Mouse (Mus musculus) right cerebral cortex, postnatal 36 days (tissue): ENCODE measurements at regions not wholly inside any gene's neighbourhood (a gene's known extent, or its start where the extent isn't known, plus 50 kb on each side); places are given as distances from the start of the nearest gene placed in this dataset.

Source experiments
- DNase-seq, 2 experiments: peaks; one replicate each; pipeline ENCODE4 v3.0.0; 2022; ENCODE audit warnings: low spot score in 2 of 2, mixed read lengths in 1 of 2

DNA sequence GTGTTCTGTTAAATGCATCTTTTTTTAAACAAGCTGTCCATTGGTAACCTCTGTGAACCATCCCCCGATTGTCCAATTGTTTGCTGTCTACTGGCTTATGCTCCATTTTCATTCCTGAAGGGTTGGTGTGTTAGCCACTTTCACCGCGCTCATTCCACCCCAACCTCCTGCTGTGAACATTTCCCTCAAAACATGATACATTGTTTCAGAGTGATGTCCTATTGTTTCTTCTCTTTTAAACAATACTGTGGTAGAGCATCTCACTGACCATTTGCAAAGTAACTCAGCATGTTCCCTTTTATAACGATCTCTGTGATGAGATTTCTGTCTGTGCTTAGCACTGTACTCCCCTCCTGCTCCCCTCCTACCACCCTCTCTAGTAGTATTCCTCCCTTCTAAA lies 240.1 kb downstream of the Irs2 start:
- no peak for DNase-seq

- no peak for DNase-seq
These were observed 244.4 kb downstream of the Irs2 start for GRCm38 (mm10) chr8:10763907-10764306.

DNA sequence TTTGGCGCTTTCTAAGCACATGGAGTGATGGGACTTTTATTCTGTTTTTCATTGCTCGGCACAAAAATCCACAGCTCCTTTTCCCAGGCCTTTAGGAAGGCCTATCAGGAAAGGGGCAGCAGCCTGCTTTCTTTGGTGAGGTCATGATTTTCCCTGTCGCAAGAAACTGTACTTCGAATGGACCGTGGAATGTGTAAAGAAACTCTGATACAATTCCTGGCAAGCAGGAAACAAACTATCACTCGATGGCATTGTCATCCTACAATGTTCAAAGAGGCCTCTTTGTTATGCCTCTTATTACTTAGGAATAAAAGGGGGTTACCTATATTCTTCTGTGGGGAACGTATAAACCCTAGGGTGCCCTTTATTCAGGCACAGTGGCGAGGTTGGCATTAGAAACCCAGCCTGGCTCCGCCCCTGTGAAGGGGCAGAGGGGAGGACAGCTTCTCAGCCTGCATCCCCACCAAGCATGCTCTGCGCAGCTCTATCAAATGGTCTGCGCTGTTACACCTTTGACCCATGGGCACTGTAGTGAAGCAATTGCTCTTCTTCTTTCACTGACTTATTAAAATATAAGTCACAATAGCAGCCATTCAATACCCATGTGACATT lies 246.5 kb downstream of the Irs2 start:
- no peak for DNase-seq

DNA sequence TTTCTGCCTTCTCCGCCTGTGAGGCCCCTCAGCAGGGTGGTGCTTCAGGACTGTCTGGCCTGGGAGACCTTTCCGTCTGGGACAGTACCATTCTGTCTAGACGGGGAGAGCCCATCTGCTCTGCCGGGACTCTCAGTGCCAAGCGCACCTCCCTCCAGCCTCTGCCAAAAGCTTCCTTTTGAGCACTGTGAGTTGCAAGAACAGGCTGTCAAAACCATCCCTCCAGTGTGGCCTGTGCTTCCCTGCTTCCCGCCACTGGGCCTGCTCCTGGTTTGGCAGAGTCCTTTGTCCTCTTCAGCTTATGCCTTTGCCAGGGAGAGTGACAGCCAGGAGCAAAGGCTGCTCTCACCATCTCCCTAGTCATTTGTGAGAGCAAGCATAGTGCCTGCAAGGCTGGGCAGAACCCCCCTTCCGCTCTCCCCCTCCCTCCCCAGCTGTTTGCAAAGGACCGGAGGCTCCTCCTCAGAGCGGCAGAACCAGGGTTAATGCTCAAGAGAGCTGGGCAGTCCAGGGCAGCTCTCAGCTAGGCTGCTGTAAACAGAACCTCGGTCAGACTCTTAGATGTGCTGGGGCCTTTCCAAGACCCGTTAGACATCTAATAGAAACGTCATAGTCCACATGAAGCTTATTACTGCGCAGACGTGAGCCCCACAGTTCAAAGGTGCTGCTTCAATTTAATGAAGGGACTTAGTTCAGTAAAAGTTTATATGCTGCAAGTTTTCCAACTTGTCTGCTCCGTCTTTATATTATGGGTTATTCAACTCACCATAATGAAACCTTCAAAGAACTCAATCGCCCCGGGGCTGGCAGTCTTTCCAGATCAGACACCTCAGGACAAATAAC lies 247.2 kb downstream of the Irs2 start:
- no peak for DNase-seq

GRCm38 (mm10) chr8:10760231-10760630 lies 248.0 kb downstream of the Irs2 start:
- no peak for DNase-seq

- no peak for DNase-seq
These were observed 250.1 kb downstream of the Irs2 start for GRCm38 (mm10) chr8:10758151-10758550.

DNA sequence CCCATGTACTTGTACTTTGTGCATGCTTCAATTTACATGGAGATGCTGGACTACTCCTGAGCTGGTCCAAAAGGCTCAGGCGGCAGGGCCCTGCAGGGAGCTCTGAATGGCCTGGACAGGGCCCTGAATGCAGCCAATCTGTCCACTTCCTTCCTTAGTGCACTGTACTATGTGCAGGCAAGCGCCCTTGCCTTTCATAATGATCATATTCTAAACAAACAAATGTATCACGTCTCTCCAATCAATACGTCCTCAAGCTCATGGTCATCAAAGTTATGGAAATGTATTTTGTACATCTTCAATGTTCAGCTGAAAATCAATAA lies 253.3 kb downstream of the Irs2 start:
- DNase-seq = no peak

DNA sequence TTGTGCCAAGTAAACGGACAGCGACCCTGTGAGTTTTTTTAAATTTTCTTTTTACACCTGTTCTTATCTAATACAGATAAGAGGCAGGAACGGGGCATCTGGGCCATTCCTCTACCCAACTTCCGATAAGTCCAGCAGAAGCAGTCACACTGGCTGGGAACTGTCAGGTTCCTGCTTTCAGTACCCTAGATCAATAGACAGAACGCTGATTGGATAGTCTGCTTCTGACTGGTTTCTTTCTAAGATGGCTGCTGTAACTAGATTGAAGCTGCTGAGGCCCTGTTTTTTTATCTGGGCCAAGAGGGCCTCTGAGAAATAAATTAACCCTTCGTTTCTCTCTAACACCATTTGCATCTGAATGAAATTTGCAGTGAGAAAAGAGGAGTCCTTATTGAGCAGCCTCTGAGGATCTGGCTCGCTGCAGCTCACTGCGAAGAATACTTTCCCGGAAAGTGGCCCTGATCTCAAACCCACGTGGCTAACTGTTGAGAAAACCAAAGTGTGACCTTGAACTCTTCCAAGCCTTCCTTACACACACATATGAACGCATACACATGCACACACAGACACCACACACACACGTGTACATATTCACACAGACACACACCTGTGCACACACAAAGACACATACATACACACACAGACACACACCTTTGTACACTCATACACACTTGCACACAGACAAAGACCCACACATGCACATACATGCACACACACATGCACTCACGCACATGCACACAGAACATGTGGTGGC lies 253.8 kb downstream of the Irs2 start:
- no peak for DNase-seq

DNA sequence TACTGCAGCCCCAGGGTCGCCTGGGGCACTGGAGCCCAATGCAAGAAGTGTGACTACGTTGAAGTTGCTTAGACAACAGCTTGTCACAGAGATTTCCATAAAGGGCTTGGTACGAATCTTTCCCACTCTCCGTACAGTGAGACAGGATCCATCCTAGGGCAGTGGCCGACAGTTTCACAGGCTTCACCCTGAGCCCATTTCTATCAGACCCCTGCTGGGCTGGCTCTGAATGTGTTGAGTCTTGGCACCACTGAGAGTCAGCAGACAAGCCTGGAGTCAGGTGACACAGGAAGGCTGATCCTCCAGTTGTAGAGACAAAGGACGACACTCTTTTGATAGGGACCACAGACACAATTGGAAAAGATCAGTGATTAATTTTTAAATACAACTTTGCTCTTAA lies 255.2 kb downstream of the Irs2 start:
- DNase-seq = no peak

- no peak for DNase-seq
These were observed 261.1 kb downstream of the Irs2 start for GRCm38 (mm10) chr8:10747150-10747549.

DNA sequence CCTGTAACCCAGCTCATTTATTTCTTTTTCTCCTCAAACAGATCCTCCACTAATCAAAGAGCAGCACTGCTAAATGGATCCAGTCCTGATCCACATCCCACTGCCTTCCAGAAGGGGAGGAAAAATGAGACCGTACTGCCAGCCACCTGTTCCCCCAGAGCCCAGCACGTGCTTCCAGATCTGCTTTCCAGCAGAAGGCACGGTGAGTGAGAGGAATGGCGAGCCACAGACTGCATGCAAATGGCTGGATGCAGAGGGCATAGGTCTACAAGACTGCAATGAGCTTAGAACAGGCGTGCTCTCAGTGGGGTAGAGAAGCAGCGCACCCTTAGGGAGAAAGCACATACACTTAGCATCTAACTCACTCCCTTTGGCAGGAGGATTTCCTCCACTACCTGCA lies 265.0 kb downstream of the Irs2 start:
- DNase-seq = no peak

DNA sequence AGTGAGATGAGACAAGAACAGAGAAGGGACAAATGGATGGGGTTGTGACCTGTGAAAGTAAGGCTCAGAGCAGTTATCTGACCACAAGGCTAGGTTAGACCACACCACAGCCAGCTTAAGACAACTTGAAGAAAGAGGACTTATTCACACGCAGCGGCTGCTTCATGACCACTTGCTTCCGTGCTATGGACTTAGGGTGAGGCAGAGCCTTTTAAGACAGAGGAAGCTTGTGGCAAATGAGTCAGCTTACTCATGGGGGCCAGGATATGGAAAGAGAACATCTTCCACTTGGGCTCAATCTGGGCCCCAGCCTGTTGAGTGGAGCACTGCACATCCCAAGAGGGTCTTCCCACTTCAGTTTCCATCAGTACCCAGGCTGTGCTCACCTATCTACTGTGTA lies 267.4 kb downstream of the Irs2 start:
- no peak for DNase-seq

DNA sequence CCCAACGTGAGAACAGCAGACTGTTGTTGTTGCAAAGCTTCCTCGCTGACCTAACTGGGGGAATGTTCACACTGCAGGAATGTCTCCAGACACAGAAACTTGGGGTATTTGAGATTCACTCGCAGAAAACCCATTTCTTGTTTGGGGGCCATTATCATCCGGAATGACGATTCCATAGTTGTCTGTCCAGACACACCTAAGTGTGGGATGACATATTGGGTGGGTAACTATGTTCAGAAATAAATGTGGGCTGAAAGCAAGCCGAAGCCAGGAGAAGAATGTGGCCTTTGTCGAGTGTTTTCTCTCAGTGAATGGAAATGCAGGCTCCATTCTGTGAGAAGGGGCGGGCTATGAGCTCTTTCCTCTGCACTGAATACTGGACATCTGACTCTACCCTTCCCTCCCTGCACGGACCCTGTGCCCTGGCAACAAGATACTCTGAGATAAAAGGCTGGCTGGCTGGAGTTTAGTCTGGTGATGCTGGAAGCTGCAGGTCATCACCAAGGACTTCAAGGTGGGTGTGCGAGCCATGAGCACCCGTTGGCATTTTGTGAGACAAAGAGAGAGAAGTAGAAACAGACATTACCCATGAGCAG lies 269.7 kb downstream of the Irs2 start:
- DNase-seq = no peak

- no peak for DNase-seq
These were observed 273.5 kb downstream of the Irs2 start for GRCm38 (mm10) chr8:10734746-10735145.

DNA sequence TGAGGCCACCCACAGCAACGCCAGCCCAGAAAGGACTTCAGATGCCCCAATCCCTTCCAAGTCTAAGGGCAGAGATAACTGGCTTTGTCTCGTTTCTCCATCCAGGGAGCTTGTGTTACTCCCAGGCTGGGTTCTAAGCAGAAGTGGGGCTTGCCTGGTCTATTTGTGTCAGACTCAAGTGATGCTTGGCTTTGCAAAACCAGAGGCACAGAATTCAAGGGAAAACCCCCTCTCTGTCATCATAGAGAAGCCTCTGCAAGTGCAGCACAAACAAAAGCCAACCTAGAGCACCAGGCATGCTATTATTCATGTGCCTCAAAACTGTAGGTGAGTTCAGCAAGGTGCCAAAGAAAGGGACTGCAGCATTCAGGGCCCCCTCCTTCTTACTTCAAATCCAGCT lies 284.9 kb downstream of the Irs2 start:
- no peak for DNase-seq

DNA sequence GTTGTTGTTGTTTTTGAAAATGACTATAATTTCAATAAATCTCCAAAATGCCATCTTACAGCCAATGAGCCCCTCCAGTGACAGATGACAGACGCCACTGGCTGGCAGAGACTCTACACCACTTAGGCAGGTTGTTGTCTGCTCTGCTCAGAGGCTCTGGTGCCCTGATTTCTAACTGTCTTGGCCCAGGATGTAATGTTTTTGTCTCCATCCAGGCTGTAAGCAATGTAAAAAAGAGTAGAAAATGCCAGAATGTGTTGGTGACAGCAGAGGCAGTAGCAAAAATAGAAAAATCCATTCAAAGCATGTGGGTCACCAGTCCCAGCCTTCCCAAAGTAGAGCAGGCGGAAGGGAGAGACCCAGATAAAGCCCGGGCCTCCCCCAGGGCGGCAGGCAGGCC lies 285.5 kb downstream of the Irs2 start:
- DNase-seq = peak in 1 of 2 experiments; percentile 12

DNA sequence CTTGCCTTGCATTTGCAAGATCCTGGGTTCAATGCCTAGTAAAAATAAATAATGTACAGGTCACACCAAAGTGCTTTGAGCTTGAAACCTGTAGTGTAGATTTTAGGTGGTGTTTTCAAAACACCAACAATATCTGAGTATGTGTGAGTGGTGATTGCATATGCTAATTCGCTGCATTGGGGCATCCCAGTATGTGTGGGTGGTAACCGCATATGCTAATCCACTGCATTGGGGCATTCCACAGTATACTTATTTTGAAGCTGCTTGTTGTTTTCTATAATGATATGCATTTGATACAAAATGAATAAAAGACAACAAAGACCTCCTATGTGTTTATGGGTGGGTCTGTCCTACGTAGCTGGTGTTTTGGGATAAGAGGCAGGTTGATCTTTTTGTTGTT lies 285.9 kb downstream of the Irs2 start:
- no peak for DNase-seq

- DNase-seq = no peak
These were observed 287.0 kb downstream of the Irs2 start for GRCm38 (mm10) chr8:10721146-10721862.

- DNase-seq = no peak
These were observed 287.9 kb downstream of the Irs2 start for GRCm38 (mm10) chr8:10720398-10720797.

- no peak for DNase-seq
These were observed 288.8 kb downstream of the Irs2 start for GRCm38 (mm10) chr8:10719411-10719810.

DNA sequence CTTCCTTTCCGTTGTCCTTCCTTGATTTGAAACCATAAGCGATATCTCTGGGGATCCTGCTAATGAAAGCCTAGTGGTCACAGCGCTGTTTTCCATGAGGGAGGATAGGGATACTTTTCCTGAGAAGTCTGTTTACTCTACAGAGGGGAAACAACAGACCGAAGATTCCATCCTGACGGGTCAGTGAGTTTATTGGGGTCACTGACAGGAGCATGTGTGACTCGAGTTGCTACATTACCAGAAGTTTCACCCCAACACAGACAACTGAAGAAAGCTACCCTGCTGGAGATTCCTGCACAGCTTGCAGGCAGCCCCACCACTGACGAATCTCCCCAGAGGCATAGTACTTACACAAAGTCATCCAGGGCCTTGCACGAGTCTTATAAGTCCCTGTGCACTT lies 291.0 kb downstream of the Irs2 start:
- no peak for DNase-seq

DNA sequence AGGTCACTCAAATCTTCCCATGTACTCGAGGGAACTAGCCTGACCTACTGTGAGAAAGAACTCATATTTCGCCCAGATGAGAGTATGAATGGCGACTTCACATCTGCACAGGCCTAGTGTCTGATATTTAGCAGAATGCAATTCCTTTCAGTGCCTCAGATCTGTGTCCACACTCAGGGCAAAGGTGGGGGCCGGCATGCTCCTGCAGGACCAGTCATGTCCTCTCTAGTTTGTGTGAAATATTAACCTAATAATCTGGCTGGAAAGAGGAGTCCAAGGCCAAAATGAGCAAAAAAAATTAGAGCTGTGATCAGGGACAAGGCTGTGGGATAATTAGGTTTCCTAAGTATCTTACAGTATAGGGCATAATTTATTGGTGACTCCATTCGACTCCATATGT lies 292.1 kb downstream of the Irs2 start:
- DNase-seq = no peak
